Mouse (Mus musculus): Measurements from ENCODE around the gene Actr1a.

Actr1a gene

DNA sequence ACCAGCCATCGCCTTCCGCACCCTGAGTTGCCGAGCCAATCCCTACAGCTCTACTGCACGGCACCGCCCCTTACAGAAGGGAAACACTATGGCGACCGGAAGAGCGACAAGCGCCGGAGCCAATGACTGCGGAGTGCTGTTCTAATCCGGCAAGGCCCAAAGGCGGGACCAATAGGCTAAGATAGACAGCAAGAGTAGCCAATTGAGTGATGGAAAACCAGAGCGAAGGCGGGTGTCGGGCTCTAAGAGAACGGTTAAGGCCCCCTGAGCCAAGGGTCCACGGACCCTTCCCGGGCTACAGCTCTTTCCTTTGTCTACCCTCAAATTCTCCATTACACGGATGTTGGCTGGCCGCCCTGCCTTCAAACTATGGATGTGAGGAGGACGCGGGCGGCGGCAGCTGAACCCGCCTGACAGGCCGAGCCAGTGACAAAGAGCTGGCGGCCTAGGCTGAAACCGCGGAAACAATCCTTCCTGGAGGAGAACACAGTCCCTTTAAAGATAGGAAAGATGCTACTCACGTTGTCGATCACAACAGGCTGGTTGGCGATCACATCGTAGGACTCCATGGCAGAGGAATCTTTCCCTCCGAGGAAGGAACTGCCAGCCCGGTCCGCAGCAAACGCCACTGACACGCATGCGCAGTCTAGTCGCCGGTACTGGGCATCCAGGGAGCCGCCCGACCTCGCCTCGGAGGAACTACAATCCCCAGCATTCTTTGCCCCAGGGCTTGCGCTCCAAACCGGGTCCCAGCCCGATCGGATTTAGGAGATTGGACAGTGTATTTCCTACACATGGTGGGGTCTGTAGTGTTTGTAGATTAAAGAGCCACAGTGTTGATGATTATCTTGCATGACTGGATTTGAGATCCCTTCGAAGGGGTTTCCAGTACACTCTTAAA lies at the start of gene Actr1a:
TSS of gene Actr1a (minus strand) at position 640 of the 901 bp plus-strand sequence.
- DNase-seq (ENCODE audit: low spot score), result peak; percentile 97

DNA sequence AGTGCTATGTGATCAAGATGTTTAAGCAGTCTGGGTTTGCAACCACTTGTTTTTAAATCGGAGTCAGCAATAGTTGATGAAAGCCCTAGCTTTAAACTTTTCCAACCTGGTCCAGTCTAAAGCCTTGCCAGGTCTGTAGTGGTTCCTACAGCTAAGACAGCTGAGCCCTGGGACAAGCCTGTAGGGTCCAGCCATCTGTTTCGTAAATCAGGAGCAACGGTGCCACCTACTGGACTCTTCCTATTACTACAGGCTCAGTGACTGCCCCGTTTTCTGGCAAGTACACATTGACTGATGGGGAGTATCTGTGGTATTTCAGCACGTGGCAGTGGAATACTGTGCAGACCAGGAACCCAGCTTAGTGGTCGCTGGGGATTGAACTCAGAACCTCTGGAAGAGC lies 48.7 kb upstream of the Actr1a start:
- DNase-seq (ENCODE audit: low spot score), result peak; percentile 82

DNA sequence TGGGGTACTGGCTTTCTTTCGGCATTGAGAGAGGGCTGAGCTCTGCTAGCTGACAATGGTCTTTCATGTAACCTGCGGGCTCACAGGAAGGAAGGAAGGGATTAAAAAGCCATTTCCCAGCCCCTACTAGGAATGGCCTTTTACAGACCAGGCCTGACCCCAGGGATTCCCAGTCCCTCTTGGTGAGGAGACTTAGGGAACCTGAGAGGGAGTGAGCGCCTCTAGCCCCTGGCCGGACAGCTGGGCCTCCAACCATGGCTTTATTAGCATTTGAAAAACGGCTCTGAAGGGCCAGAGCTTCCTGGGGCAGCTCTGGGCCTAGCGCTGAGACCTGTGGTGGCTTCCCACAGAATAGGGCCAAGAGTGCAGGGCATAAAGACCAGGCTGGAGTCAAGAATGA lies 48.0 kb upstream of the Actr1a start:
- DNase-seq (ENCODE audit: low spot score), result no peak

DNA sequence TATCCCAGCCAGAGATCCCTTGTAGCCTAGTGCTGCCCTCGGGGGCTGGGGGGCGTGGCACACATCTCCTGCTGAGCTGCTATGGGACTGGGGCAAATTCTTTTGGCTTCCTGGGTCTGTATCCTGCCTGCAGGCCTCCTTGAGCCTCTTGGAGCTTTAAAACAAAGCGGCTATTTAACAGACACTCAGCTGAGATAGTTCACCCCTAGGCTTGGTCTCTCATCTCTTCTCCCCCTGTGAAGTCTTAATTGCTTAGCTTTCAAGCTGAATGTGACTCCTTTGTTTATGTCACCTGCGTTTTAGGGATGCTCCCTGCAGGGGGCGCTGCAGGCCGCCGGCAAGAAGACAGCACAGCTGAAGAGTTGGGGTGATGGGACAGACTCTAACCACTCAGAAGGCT lies 39.9 kb upstream of the Actr1a start:
- no peak for DNase-seq (ENCODE audit: low spot score)

DNA sequence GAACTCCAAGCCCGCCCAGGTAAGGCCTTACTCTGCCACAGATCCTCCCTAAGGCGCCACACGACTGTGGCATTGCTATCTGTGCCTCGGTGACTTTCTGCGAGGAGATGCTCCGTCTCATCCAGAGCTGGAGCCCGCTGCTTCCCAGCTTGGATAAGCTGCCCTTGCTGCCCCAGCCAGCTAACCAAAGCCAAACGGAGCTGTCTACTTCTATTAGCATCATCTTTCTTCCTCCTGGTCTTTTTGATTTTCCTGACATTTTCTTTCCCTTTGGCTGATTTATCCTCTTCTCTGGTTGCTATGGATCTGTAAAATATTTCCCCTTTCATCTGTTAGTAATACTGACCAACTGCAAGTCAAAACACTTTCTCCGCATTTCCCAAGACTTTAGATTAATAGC lies 39.0 kb upstream of the Actr1a start:
- DNase-seq (ENCODE audit: low spot score), result no peak

DNA sequence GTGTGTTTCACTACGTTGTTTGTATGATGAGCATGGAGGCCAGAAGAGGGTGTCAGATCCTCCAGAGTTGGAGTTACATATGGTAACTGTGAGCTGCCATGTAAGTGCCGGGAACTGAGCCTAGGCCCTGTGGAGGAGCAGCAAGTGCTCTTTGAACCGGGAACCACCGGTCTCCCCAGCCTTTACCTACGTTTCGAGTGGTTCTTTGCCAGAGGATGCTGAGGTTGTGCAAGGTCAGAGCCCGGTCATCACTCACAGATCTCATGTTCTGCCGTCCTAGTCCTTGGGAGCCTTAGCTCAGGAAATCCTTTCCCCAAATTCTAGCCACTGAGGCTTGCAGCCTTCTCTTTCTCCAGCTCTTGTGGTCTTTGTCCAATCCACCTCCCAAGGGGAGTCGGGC lies 38.6 kb upstream of the Actr1a start:
- no peak for DNase-seq (ENCODE audit: low spot score)

DNA sequence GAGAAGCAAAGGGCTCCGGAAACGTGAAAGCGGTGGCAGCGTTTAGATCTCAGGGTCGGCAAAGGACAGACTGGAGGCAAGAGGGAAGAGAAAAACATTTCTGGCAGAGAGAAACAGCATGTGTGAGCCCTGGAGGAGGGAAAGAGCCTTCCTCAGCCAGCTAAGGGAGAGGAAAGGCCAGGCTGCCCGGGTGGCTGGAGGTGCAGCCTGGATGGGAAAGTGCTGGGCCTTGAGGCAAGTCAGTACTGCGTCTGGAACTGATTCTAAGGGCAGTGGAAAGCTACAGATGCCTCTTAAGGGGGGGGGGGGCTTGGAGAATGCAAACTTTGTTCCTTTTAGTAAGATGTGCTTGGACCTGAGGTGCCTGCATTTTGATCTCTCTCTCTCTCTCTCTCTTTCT lies 38.2 kb upstream of the Actr1a start:
- DNase-seq (ENCODE audit: low spot score), result no peak

DNA sequence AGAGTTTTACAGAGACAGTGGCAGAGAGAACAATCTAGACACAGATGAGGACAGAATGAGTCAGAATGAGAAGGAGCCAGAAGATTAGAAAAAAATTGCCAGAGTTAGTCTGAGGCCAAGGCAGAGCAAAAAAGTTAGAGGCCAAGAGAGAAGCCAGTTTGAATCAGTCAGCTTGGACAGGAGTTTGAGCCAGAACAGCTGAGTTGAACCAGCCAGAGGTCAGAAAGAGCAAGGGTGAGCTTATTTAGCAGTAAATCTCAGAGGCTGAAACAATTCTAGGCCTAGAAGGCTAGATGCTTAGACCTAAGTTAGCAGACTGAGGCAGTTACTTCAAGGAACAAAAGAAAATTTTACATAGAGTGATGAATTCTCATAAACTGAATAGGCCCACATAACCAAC lies 33.7 kb upstream of the Actr1a start:
- no peak for DNase-seq (ENCODE audit: low spot score)

DNA sequence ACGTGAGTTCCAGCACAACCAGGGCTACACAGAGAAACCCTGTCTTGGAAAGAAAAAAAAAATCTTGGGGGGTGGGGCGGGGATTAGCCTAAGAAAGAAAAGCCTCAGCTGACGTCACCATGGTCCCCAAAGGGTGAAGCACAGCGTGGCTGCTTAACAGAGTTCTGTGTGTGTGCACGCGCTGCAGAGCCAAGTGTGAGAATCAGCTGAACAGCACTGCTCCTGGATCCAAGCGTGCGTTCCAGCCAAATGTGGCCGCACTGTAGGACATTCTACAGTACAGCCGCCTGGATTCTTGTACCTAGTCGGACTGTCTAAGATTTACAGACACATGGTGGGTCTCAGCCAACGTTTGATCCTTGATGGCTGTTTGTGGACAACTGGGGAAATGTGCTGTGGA lies 30.9 kb upstream of the Actr1a start:
- no peak for DNase-seq (ENCODE audit: low spot score)

DNA sequence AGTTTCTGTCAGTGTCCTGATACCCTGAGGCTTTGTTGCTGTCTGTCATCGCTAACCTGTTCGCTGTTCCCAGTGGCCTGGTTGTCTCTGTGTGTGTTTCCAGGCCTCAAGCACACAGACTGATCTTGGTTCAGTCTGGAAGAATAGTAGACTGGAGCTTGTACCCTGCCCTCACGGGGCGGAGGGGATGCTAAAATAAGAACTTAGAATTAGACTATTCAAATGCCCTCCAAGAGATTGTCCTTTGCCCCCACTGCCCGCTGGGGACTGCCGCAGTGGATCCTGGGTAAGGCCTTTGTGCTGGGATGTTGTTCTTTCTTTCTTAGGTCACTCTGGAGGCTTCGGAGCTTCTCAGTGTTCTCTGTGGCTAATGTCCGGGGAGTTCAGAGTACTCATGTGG lies 29.7 kb upstream of the Actr1a start:
- DNase-seq (ENCODE audit: low spot score), result peak; percentile 81

DNA sequence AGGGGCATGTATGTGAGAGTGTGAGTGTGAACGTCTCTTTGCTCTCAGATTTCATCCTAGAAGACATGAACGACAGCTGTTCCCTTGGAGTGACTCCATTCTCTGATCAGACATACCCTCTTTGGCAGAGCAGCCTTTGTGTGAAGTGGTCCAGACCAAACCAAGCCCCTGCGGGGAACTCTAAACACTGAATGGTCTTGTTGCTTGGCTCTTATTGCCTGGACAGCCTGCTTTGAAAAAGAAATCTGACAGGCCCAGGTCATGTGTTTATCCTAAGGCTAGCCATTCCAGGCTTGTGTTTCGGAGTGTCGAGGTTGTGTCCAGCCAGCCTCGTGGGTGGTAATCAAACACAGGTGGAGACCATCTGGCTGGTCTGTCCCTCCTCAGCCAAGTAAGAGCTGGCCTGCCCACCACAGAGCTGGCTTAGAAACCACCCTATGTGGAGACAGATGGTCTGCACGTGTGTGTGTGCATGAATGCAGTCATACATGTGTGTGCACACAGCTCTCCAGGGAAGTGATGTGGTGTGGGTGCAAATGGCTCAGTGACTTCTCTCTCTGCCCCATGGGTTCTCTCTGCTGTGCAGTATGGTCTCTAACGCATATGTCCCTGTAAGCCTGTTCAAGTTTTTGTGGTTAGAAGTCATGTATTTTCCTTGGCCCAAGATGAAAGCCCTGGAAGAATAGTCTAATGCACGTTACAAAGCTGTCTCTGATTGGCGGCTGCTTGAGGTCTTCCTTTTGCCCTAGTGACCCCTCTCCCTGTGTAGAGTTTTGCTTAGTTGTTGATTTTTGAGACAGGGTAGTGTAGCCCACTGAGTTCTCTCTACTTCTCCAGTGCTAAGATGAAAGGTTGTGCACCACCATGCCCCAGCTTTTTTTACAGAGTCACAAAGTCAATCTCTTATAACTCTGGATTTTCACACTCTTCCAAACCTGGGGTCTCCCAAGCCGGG lies 27.1 kb upstream of the Actr1a start:
- DNase-seq (ENCODE audit: low spot score), result peak; percentile 24

DNA sequence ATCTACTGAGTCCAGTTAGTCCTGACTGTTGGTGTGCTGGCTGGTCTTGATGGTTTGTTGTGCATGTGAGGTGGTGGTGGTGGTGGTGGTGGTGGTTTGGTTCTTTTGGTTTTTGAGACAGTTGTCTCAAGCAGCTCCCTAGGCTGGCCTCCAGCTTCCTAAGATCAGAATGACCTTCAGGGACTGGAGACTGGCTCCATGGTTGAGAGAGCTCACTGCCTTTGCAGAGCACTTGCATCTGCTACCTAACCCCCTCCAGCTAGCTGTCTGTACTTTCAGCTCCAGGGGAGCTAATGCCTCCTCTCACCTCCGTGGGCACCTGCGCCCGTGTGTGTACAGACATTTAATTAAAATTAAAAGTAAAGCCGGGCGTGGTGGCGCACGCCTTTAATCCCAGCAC lies 24.9 kb upstream of the Actr1a start:
- no peak for DNase-seq (ENCODE audit: low spot score)

DNA sequence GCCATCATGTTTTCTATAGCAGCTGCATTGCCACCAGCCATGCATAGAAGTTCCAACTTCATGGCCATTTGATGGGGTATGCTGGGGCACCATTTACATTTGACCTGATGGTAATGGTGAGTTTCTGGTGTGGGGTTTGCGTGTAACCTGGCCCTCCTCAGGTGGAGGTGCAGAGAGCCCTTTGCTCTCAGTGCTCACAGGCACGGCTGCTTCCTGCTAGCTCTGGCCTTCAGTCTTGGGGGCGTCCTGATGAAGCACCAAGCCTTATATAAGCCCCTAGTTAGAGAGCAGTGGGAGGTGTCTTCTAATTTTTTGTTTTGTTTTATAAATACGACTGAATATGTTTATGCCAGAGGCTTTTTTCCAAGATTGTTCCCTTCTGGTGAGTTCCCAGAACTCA lies 22.5 kb upstream of the Actr1a start:
- no peak for DNase-seq (ENCODE audit: low spot score)

DNA sequence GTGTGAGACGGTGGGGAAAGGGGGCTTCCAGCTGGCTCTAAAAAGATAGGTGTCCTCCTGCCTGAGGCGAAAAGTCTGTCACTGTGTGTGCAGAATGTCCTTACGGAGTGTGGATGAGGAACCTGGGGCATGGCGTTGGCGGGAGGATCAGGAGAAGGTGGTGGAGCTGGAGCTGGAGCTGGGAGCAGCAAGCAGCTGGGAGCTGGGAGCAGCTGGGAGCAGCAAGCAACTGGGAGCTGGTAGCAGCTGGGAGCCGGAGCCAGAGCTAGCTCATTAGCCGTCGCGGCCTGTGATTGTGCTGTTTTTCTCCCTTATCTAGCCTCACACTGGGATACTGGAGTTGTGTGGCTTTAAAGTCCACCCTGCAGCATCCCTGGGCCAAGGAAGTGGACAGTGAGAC lies 20.7 kb upstream of the Actr1a start:
- no peak for DNase-seq (ENCODE audit: low spot score)

DNA sequence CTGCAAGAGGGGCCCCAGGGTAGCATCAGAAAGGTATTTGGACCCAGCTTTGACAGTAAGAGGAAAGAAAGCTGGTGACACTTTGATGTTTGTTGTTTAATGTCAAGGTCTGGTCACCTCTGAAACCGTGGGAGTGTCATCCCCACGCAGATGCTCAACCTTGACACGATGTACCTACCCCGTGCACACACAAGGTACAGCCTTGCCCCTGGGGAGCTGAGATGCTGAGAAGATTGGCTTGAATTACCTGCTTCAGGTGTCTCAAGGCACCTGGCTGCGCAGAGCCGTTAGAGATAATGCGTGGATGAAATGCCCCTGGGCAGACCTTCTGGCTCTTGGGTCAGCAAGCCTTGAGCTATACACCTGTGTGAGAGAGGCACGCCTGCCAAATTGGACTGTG lies 18.9 kb upstream of the Actr1a start:
- no peak for DNase-seq (ENCODE audit: low spot score)

DNA sequence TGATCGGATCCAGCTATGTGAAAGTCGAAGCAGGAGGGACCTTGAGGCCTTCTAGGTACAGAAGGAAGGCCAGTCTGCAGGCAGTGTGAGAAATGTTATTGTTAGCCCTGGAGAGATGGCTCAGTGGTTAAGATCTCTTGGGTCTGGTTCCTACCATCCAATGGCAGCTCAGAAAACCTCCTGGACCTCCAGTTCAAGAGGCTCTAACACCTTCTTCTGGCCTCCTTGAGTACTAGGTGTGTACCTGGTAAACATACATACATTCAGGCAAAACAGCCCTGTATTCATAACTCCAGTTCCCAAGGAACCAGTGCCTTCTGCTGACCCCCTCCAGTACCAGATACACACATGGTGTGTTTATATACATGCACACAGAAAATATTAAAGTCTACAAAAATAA lies 18.4 kb upstream of the Actr1a start:
- DNase-seq (ENCODE audit: low spot score), result no peak

DNA sequence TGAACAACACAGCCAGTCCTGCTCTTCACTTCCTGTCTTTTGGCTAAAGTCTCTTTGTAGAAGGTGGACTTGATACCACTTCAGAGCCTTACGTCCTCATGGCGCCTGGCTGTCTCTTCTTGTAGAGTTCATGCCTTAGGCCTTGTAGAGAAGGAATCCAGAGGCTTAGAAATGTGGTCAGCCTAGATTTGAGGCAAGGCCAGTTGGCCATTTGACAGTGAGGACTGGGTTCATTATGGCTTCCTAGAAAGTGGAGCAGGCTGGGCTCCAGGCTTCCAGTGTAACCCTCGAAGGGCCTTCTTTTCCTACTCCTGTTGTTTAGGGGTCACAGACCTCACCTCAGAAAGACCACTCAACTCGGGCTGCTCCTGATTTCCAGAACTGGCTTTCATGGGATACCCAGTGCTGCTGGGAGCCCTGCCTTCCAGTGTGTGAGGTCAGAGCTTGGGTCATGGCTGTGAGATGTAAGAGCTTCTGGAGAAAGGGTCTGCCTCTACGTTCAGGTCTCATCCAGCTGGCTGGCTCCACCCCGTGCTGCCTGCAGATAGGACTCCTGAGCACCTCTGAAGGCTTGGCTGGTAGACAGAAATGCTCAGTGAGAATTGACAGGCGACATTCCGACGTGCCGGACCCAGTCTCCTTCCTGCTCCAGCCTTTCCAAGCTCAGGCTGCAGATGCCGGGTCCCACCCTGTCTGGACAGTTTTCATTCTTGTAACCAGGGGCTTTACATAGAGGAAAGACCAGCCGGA lies 16.7 kb upstream of the Actr1a start:
- DNase-seq (ENCODE audit: low spot score), result peak; percentile 36

DNA sequence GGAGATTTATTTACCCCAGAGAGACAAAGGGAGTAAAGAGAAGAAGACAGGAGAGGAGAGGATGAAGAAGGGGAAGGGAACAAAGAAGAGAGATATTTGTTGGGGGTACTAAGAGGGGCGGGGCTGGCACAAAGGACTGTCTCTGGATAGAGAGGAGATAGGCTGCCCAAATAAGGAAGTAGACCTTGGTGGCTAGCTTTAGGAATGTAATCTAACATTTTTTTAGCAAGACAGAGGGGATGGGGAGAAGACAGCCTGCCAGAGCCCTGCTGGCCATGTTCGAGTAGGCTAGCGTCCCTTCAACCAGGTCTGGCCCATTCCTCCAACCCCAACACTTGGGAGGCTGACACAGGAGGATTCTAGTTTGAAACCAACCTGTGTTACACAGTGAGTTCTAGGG lies 14.0 kb upstream of the Actr1a start:
- no peak for DNase-seq (ENCODE audit: low spot score)

DNA sequence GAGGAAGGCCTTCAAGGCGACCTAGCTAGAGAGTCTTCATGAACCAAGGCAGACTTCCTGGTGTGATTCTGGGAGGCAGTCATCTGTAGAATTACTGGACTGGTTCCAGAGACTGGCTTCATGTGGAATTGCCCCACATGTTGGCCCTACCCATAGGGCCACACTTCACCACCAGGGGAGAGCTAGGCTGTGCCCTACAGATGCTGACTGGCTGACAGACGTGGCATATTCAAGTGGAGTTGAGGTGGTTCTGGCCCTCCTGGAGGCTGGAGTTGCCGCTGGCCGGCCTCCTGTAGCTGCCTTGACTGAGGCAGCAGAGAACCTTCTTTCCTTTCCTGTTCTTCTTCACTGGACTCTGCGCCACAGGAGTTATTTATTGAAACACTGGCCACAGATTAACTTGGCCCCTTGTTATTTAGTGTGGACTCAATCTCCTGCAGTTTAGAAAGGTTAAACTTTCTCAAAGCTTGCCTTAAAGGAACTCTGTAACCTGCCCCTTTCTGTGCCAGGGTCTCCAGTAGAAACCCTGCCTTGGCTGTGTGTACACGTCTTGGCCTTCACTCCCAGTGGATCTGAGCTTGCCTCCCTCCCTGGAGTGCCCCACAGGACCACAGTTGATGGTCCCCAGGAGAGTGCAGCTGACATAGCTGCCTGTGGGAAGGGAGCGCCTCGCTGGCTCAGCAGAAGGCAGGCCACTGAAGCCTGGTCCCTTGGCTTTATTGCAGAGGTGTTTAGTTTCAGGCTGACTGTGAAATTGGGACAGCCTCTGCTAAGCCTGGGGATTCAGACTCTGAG lies 11.2 kb upstream of the Actr1a start:
- DNase-seq (ENCODE audit: low spot score), result peak; percentile 68

DNA sequence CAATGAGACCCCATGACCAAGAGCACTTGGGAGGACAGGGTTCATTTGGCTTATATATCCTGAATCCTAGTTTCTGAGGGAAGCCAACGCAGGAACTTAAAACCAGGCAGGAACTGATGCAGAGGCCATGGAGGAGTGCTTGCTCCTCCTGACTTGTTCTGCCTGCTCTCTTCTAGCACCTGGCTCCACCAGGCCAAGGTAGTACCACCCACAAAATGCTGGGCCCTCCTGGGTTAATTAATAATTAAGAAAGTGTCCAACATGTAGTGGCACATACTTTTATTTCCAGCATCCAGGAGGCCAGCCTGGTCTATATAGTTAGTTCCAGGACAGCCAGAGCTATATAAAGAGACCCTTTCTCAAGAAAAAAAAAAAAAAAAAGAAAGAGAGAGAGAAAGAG lies 8.5 kb upstream of the Actr1a start:
- no peak for DNase-seq (ENCODE audit: low spot score)

DNA sequence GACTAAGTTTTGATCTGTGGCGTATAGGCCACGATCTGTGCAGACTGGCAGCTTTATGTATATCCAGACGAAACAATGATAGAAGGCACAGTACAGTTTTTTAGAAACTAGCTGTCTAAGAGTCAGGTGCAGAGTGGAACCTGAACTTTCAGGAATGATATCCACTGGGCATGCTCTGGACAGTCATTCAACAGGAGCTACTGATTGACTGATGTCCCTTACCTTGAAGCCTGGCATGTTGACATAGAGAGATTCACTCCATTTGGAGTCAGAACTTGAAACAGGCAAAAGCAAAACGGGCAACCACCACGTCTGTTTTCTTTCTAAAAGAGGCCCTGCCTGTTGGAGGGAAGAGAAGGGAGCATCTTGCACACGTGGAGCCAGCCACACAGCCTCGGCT lies 5.0 kb upstream of the Actr1a start:
- no peak for DNase-seq (ENCODE audit: low spot score)

DNA sequence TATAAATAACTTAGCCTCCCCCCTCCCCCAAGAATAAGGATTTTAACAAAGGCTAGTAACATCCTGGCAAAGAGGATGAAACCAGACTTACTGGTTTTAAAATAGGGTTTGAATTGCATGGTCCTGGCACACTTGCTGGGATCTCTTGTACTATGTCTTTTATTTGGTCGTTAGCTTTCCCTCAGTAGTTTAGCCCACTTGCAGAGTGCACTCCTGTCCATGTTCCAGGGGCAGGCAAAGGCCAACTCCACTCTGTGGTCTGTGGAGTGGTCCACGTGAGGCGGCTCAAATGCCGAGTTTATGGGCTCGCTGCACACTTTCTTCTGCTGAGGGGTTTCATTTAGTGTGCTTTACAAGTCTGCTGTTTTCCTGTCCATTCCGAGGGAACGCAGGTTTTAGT lies 4.3 kb upstream of the Actr1a start:
- no peak for DNase-seq (ENCODE audit: low spot score)

Measured in yolk sac, embryonic 10.5 days (tissue).